Mouse (Mus musculus): ENCODE measurements around the gene Epas1.

Gene Epas1

DNA sequence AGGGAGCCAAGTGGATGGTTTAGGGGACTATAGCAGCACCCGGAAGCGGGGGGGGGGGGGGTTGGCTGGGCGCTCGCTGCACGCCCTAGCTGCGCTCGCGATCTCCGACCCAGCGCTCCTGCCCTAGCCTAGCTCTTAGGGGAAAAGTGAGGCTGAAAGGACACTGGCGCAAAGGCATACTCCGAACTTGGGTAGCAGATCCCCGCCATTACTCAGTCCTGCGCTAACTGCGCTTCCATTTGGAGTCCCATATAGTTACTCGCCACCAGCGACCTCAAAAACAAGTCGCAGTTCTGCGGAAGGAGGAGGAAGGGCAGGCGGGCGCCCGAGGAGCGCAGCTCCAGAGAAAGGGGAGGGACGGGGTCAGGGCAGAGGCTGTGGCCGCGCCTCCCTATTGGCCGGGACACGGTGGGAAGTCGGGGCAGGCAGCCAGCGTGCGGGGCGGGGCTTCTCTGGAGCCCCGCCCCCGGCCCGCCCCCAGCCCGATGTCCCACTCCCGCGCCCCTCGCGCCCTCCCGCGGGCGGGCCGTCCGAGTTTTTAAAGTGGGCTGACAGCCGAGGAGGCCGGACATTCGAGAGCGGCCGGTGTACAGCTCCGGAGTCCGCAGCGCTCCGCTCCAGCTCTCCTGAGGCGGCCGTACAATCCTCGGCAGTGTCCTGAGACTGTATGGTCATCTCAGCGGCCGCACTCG, at the start of gene Epas1:
Epas1 (plus strand) TSS at position 571 of the 692 bp plus-strand sequence.
- peak; percentile 51 to 70 for DNase-seq (ENCODE audit: low spot score in 2 of 2)

DNA sequence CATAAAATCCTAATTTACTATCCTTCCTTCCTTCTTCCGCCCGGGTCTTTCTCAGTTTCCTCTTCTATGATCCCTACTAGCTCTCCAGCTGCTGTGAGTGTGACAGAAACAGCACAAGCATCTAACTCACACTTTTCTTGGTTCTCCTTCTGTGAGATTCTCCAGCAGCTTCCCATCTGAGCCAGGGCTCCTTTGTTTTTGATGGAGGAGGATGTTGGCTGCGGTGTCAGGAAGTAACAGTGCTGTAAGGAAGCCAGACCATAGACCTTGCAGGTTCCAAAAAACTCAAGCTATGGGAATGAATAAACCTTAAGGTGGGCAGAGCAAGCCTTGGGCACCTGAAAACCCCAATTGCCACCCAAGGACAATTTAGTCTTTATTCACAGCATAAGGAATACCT, 48.3 kb upstream of the Epas1 start:
- DNase-seq (ENCODE audit: low spot score in 2 of 2), result no peak

DNA sequence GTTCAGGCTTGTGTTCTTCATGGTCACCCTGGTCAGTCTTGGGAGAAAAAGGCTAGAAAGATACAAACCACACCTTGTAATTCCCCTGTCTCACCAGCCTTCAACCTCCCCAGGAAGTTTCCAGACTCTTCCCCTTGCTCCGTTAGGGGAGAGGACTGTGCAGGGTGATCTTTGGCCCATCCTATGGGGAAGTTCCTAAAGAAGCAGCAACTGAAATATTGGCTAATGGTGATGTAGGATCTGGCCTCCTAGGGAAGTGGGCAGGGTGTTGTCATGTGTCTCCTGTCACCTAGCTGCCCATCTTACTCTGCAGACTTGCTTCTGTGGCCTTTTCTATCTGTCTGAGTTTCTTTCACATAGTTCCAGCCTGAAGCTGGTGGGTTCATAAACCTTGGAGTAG, 47.0 kb upstream of the Epas1 start:
- DNase-seq (ENCODE audit: low spot score in 2 of 2), result no peak

DNA sequence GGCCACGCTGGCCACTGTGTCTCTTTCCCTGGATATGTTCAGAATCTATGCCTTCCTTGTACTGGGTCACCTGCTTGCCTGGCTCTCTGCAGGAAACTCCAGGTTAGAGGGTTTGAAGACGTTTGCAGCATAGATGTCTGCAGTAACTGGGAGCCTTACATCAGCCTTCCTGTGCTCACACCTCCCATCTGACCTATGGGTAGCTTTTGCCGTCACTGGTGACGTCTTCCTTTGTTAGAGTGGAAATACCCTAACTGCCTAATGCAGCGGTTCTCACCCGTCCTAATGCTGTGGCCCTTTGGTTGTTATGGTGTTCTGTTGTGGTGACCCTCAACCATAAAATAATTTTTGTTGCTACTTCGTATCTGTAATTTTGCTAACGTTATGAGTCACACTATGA, 43.7 kb upstream of the Epas1 start:
- no peak for DNase-seq (ENCODE audit: low spot score in 2 of 2)

DNA sequence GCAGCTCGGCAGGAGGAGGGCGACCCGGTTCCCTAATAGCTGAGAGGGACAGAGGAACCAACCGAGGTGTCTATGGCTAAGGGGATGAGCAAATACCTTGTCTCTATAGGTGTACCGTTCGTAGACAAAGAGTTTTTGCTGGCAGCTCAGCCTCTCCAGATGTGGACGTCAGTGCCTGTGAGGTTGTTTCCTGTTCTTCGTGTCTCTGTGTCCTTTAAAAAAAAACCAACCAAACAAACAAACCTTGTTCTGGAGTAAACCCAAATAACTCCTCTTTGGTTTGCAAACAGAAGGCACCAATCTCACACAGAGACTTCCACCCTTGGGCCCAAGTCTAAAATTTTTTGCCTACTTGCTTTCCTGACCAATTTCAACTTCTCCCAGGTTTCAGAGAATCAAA, 43.1 kb upstream of the Epas1 start:
- no peak for DNase-seq (ENCODE audit: low spot score in 2 of 2)

DNA sequence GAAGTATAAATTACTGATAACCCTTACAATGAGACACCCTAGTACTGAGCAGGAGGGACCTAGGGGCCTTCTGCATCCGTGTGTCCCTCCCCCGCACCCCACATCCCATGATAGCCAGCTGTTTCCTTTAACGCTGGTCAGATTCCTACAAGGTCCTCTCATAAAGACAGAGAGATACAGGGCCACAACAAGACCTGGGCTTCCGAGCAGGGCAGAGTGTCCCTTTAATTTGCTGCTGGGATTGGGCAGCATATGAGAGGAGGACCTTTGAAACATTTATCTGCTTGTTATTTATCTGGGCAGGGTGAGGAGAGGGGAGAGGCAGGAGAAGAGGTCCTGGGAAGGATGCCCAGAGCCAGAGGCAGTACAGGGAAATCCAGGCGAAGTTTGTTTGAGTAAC, 41.6 kb upstream of the Epas1 start:
- DNase-seq (ENCODE audit: low spot score in 2 of 2), result no peak

DNA sequence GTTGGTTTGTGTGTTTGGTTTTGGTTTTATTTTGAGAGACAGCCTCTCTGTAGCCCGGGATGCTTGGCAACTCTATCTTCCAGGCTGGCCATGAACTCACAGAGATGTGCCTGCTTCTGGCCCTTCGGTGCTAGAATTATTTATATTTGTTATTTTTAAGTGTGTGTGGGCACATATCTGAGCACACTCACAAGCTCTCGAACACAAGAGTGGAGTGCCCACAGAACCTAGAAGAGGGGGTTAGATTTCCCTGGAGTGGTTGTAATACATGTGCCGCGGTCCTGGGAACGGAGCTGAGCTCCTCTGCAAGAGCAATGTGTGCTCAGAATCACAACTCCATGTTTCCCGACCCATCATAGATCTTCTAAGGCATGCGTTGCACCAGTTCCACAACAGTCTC, 40.9 kb upstream of the Epas1 start:
- no peak for DNase-seq (ENCODE audit: low spot score in 2 of 2)

DNA sequence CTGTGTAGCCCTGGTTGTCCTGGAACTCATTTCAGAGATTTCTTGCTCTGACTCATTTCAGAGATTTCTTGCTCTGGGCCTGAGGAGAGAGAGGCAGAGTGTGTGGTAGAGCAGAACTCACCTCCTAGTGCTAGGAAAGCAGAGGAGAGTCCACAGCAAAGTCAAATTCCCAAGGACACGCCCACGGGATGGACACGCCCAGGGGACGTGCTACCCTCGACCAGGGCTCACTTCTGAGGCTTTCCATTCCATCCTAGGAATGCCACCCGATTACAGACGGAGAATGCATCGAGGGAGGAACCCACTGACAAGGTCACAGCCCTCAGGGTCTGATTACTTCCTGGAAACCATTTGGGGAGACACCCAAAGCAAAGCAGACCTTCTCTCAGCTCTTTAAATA, 39.9 kb upstream of the Epas1 start:
- DNase-seq (ENCODE audit: low spot score in 2 of 2), result no peak

DNA sequence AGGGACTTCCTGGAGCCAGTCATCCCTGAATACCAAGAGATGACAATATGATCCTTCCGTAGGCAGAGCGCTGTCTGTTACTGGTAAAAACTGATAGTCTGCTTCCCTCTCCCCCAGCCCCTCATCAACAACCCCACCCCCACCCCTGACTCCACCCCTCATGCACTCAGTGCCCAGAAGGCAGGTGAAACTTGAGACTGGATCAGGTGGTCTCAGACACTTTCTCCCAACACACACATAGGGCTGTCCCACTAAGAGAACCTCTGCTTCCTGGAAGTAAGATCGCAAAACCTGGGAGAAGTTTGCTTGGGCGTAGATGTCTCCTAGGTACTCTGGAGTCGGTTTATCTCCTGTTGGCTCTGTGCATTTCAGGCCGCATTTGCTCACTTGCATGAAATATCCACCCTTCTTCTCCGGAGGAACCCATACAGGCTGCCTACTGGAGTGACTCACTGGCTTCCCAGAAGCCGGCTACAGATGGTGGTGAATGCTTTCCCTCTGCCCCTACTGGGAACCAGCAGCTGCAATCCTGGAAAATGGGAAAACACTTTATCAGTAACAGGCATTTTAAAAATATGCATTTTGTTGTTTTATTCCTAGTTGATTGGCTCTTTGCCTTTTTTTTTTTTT, 28.6 kb upstream of the Epas1 start:
- no peak for DNase-seq (ENCODE audit: low spot score in 2 of 2)

DNA sequence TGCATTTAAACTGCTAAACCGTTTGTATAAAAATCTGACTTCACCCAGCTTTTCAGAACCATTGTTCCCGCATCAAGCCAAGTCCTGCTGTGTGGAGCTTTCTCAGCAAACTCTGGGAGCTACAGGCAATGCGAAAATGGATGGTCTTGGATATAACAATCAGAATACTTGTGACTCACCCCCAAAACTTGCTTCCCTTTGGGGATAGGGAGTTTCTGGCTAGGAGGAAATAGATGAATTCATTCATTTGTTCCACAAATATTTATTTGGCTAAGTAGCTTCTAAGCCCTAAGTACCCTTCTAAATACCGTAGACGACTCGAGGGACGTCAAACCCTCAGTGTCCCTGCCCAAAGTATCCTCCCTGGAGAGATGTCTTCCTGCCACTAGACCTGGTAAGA, 27.0 kb upstream of the Epas1 start:
- DNase-seq (ENCODE audit: low spot score in 2 of 2), result no peak

DNA sequence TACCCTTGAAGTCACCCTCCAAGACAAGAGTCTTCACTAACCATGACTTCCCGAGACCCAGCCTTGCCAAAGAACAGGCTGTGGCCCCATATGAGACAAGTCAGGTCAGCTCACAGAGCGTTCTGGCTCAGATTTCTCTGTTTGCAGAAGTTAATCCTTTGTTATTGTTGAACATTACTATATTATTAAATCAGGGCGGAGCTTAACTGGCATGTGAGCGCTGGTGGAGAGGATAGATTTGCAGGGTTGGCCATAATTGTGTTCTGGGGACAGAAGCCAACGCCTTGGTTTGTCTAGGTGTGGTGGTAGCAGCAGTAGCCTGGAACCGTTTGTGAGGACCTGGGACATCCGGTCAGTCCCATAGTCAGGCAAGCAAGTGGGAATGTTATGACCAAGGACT, 26.5 kb upstream of the Epas1 start:
- DNase-seq (ENCODE audit: low spot score in 2 of 2), result no peak

DNA sequence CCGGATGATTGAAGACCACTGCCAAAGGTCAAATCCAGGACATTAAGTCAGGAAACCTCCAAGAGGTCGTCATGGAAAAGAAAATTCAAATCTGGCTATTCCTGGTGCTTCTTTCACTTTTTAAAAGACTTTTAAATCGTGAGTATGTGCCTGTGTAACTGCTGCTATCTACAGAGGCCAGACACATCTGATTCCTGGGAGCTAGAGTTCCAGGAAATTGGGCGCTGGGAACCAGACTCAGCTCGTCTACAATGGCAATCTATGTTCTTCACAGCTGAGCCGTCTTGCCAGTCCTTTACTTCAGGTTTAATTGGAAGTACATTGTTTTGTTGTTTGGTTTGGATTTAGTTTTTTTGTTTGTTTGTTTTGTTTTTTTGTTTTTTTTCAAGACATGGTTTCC, 22.2 kb upstream of the Epas1 start:
- no peak for DNase-seq (ENCODE audit: low spot score in 2 of 2)

DNA sequence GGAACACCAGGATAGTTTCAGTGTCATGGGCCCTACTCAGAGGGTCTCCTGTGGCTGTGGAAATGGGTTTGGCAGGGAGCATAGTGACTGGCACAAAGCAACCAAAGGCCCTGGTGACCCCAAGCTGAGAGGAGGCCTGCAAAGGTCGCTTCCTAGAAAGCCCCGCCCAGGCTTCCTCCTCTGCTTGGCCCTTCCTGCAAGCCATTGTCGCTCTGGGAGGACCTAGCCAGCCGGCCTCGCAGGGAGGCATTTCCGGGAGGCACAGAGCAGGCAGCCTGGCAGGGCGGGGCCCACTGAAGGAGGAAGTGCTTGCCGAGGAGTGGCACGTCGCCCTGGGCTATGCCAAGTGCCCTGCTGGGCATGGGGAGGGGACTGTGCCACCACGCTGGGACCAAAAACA, 21.5 kb upstream of the Epas1 start:
- peak; percentile 22 to 28 for DNase-seq (ENCODE audit: low spot score in 2 of 2)

DNA sequence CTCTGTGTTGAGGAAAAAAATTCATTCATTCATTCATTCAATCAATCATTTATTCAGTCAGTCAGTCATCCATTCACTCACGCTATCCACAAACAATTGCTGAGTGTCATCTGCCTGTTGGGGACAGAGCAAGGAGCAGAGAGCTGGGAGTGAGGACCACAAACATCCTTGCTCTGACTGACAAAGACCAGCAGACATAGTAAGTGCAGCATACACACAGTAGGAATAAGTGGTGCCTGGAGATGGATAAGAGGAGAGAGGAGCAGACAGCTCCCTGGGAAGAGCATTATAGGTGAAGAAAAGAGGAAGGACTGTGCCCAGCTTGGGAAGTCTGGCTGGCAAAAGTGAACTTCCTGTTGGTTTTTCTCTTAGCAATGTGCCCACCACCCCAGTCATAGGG, 21.0 kb upstream of the Epas1 start:
- no peak for DNase-seq (ENCODE audit: low spot score in 2 of 2)

DNA sequence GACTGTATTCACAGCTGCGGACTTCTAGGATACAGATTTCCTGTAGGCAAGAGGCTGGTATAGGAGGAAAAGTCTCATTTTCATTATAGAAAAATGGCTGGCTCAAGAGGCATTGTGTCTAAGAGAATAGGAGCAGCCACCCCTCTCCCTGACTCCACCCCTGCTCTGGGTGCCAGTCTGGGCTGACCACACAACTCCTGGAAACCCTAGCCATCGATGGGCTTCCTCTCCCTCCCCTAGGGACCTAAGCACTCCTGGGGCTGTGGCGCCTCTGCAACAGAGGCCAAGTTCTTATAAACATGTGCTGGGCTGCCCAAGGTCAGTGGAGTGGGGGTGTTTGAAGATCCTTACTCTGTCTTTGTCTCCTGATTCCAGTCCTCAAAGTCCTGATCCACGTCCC, 19.9 kb upstream of the Epas1 start:
- no peak for DNase-seq (ENCODE audit: low spot score in 2 of 2)

DNA sequence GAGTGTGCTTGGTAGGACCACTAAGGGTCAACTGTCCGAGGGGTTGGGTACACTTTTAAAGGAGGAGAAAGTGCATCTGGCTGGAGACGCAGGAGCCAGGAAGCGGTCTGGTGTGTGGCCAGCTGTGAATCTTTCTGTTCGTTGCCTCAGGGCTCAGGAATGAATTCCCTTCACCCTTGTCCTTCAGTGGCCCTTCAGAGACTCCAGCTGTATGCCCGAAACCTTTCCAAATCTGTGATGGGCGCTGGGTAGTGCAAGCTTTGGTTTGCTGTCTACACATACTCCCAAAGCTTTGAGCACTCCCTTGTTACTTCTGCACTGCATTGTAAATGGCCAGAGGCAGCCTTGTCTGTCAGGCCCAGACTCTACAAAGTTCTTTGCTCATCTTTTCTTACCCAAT, 15.0 kb upstream of the Epas1 start:
- no peak for DNase-seq (ENCODE audit: low spot score in 2 of 2)

DNA sequence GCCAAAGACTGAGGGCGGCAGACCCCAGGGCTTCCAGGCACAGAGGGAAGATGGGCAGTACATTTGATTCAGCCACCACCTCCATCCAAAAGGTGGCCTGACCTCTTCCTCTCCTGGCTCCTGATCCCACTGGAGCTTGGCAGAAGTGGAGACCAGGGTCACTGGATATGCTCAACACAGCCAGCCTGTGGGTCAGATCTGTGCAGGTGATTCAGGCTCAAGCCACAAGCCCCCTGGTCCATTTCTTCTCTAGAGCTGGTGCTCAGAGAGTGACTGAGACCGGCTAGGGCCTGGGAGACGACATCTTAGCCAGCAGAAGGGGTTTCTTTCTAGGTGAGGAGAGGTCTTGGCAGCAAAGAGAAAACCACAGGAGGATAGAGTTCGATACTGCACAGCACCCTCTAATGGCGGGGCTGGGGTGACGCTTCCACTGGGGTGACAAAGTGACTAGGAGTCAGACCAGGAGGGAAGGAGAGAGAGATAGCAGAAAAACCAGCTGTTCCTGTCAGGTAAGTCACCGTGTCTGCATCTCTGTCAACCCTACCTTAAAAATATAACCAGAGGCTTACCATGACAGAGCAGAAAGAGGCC, 10.1 kb upstream of the Epas1 start:
- no peak for DNase-seq (ENCODE audit: low spot score in 2 of 2)

DNA sequence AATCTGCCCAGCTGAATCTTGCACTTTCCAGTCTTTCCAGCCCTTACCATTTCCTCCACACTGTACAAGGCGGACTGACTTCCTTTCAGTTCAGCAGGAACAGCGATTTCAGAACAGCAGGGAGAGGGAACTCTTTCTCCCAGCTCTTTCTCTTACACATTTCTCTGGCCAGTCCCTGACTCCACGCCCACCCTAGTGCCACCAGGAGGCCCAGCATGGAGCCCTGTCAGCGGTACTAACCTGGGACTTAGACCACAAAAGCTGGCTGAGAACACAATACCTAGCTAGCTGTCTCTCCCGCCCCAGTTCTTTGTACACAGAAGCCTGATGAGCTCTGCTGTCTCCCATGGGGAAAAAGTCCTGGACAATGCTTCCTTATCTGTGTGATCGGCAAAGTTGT, 8.6 kb upstream of the Epas1 start:
- no peak for DNase-seq (ENCODE audit: low spot score in 2 of 2)

DNA sequence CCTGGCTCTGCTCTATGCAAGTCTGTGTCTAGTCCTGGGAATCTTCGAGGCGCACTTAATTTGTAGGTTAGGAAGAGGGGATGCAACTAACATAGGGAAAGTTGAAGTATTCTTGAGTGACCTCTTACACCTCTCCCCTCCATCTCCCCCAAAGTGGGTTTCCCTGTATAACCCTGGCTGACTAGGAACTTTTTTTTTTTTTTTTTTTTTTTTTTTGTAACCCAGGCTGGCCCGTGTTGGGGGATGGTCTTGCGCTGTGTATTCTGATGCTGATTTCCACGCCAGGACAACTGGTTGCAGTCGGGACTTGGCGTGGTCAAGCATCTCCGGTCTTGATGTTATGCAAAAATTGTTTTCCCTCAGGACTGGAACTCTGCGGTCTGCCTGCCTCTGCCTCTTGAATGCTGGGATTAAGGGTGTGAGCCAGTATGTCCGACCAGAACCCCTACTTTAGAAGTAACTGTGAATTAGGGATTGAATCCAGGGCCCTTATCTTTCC, 2.1 kb upstream of the Epas1 start:
- DNase-seq (ENCODE audit: low spot score in 2 of 2), result no peak

DNA sequence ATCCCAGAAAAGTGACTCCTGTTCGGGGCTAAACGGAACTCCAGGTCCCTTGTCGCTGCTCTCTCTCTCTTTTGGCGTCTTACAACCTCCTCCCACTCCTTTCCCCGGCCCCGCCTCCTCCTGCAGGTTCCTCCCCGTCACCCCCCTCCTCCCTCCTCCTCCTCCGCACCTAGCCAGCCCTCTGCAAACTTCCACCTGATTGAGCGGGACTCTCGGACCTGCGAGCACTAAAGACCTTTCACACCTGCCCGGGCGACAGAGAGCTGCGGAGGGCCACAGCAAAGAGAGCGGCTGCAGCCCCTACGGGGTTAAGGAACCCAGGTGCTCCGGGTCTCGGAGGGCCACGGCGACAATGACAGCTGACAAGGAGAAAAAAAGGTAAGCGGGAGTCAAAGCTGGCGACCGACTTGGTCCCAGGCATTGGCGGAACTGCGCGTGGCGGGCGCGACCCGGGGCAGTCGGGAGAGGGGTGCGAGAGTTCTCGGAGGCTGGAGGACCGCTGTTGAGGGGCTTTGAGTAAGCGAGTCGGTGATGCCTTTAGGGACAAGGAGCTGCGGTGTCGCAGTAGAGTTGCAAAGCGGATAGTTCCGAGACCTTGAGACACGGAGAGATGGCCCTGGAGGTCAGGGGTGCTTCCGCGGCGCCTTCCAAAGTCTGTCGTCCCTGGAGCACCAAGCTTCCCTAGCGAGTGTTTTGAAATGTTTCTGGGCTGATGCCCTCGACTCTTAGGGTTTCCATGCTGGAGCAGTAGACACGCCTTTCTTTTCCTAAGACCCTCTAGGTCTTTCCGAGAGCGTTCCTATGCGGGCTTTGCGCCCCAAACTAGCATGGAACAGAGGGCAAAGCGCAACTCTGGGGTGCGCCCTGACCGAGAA, 668 bp downstream of the Epas1 start:
- DNase-seq (ENCODE audit: low spot score in 2 of 2), result peak in 1 of 2 experiments; percentile 8

DNA sequence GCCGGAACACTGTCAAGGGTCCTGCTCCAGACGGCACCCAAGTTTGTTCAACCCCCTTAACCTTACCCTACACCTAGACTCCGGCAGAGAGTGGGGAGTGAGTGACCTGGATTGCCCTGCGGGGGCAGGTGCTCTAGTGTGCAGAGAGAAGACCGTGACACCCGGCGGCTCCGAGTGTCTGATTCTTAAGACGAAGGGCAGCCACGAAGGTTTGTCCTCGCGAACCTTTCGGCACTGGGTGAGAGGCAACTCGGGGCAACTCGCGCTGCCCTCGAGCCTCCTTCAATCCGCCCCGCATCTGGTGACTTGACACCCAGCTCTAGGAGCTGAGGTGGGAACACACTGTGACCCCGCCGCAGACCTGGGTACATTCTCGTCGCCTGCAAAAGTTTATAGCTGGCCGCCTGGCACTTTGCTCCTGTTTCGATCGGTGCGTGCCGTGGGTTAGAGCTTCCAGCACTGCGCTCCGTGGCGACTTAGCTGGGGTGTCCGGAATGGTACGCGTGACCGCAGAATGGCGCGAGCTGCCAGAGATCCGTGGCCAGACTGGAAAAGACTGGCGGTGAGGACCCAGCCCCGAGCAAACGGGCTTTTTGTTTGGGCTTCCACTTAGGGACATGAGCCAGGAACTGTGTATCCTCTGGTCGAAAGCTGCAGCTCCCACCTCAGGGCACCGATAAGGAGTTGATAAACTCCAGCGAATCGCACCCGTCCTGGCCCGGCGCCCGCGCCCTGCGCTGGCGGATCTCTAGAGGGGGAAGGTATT, 1.5 kb downstream of the Epas1 start:
- DNase-seq (ENCODE audit: low spot score in 2 of 2), result peak in 1 of 2 experiments; percentile 9
